Mouse (Mus musculus): Measurements from ENCODE around the gene Prmt1. TPM values are rescaled to one million over a fixed set of nuclear protein-coding genes. Genes with fewer than 3 reads are reported as not detected.

The Prmt1 gene
- polyA plus RNA-seq, 1 experiment, result 169 TPM

DNA sequence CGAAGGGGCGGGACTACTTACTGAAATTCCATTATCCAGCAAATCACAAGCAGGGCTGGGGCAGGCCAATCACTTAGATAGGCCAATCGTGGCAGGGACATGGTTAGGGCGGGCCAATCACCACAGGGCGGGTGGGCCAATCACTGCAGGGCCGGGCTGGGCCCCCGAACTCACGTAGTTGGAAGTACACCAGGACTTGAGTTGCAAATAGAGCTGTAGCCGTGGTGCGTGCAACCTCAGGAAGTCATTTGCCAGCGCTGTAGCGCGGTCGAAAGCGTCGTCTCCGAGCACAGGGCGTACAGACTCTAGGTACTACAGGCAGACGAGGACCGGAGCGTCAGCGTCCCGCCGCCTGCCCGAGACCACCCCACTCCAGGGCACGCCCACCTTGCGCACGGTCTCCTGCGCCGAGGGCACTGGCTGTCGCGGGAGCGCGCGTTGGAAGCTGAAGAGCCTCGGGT is 16.1 kb downstream of the Prmt1 start:
- Histone ChIP-seq H3K4me3 (ENCODE audit: insufficient read depth, low read length) (peak overlapping the region; percentile 57), H3K27ac (ENCODE audit: insufficient read depth, low read length) (no peak overlapping the region), H3K4me1 (ENCODE audit: control insufficient read depth, insufficient read depth, low read length) (peaks cover 5% of the 10 kb centered on the region)
- no peak for TF ChIP-seq CTCF (IDR thresholded peaks at IDR 0.05; ENCODE audit: extremely low read depth, insufficient read depth, low read length)
- peak; percentile 66; the same call in 1 of the 2 replicates for TF ChIP-seq POLR2A (IDR thresholded peaks at IDR 0.05; ENCODE audit: extremely low read depth, insufficient read depth, low read length)

DNA sequence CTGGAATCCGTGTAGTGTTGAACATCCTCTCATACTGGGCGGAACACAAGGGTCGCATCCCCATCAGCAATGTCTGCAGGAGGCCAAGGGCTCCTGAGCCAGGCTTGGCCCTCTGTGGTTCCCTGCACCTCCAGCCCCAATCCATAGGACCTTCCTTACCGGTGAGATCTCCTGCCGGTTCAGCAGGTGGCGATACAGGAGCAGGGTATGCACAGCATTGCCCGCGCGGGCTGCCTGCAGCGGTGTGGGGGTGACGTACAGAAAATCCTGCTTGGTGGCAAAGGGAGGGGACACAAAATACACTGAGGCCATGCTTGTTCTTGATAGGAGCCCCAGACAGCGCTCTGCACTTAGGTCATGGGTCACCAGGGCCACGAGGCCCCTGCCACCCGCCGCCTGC is 19.7 kb downstream of the Prmt1 start:
- H3K27ac ChIP-seq (ENCODE audit: insufficient read depth, low read length), result no peak overlapping the region

DNA sequence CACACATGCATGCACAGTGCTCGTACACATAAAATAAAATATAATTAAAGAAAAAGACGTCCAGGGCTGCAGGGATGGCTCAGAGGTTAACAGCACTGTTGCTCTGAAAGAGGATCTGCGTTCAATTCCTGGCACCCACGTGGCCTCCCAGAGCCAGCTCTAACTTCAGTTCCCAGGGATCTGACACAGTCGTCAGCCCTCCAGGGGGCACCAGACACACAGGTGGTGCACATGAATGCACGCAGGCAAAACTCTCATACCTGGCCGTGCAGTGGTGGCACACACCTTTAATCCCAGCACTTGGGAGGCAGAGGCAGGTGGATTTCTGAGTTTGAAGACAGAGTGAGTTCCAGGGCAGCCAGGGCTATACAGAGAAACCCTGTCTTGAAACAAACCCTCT is 20.4 kb downstream of the Prmt1 start:
- TF ChIP-seq POLR2A (IDR thresholded peaks at IDR 0.05; ENCODE audit: extremely low read depth, insufficient read depth, low read length) (no peak), CTCF (IDR thresholded peaks at IDR 0.05; ENCODE audit: extremely low read depth, insufficient read depth, low read length) (no peak)
- Histone ChIP-seq H3K27ac (ENCODE audit: insufficient read depth, low read length) (no peak overlapping the region), H3K4me3 (ENCODE audit: insufficient read depth, low read length) (no peak overlapping the region), H3K4me1 (ENCODE audit: control insufficient read depth, insufficient read depth, low read length) (peaks cover 4% of the 10 kb centered on the region; the same call in 1 of the 2 replicates)

More for the DNA sequence above, 19.7 kb downstream of the Prmt1 start:
- H3K4me1 ChIP-seq (ENCODE audit: control insufficient read depth, insufficient read depth, low read length), result peaks cover 4% of the 10 kb centered on the region; the same call in 1 of the 2 replicates
- TF ChIP-seq POLR2A (IDR thresholded peaks at IDR 0.05; ENCODE audit: extremely low read depth, insufficient read depth, low read length), result no peak
- no peak for TF ChIP-seq CTCF (IDR thresholded peaks at IDR 0.05; ENCODE audit: extremely low read depth, insufficient read depth, low read length)
- H3K4me3 ChIP-seq (ENCODE audit: insufficient read depth, low read length), result no peak overlapping the region

DNA sequence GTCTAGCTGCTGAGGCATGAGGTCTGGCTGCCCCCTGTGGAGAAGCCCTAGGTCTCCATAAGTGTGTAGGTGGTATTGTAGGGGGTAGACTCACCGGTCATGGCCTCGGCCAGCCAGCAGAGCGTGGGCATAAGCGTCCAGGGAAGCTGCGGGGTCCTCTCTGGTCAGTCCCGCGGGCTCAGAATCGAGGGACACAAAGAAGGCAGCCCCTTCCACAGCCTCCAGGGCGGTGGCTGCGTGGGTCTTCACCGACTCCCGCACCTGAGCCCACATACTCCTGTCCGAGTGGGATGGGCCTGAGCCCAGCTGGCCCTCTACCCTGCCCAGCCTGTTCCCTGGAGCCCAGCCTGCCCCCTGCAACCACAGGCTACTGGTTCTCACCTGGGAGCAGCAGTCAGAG is 21.4 kb downstream of the Prmt1 start:
- no peak for TF ChIP-seq POLR2A (IDR thresholded peaks at IDR 0.05; ENCODE audit: extremely low read depth, insufficient read depth, low read length)
- TF ChIP-seq CTCF (IDR thresholded peaks at IDR 0.05; ENCODE audit: extremely low read depth, insufficient read depth, low read length), result no peak
- Histone ChIP-seq H3K4me1 (ENCODE audit: control insufficient read depth, insufficient read depth, low read length) (no peaks in the 10 kb centered on the region), H3K4me3 (ENCODE audit: insufficient read depth, low read length) (no peak overlapping the region)

DNA sequence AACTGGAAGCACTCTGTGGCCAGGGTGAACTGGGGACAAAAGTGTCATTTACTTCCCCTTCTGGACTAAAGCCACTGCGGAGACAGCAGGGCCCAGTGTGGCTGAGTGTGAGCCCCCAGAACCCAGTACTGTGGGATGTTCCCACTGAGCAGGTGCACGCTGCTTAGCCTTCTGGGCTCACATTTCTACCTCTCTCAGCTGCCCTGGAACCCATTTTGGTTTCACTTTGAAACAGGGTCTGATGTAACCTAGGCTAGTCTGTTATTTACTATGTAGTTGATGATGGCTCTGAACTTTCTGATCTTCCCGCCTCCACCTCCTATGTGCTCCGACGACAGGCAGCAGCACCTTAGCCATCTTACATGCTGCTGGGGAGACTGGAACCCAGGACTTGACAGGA is 23.5 kb downstream of the Prmt1 start:
- H3K27ac ChIP-seq (ENCODE audit: insufficient read depth, low read length), result no peak overlapping the region
- TF ChIP-seq POLR2A (IDR thresholded peaks at IDR 0.05; ENCODE audit: extremely low read depth, insufficient read depth, low read length), result no peak
- TF ChIP-seq CTCF (IDR thresholded peaks at IDR 0.05; ENCODE audit: extremely low read depth, insufficient read depth, low read length), result no peak
- H3K4me1 ChIP-seq (ENCODE audit: control insufficient read depth, insufficient read depth, low read length), result no peaks in the 10 kb centered on the region
- H3K4me3 ChIP-seq (ENCODE audit: insufficient read depth, low read length), result no peak overlapping the region

More for the DNA sequence above, 21.4 kb downstream of the Prmt1 start:
- no peak overlapping the region for H3K27ac ChIP-seq (ENCODE audit: insufficient read depth, low read length)

DNA sequence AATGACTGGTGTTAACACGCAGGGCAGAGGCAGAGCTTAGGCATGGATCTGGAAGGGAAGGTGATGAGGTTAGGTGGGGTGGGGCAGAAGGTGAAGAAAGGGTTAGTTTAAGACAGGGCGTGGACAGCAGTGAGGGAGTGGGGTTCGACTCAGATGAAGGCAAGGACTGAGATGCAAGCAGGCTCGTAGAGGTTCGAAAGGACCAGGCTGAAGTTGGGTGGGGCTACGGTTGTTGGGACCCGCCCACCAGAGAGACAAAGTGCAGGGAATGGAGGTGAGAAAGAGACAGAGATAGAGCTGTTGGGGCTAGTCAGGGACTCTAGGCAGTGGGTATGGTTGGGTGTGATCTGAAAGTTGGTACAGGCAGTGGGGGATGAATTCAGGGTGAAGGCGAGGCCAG is 24.0 kb downstream of the Prmt1 start:
- no peak overlapping the region for H3K4me3 ChIP-seq (ENCODE audit: insufficient read depth, low read length)
- no peak overlapping the region for H3K27ac ChIP-seq (ENCODE audit: insufficient read depth, low read length)
- TF ChIP-seq CTCF (IDR thresholded peaks at IDR 0.05; ENCODE audit: extremely low read depth, insufficient read depth, low read length) (no peak), POLR2A (IDR thresholded peaks at IDR 0.05; ENCODE audit: extremely low read depth, insufficient read depth, low read length) (no peak)
- no peaks in the 10 kb centered on the region for H3K4me1 ChIP-seq (ENCODE audit: control insufficient read depth, insufficient read depth, low read length)

DNA sequence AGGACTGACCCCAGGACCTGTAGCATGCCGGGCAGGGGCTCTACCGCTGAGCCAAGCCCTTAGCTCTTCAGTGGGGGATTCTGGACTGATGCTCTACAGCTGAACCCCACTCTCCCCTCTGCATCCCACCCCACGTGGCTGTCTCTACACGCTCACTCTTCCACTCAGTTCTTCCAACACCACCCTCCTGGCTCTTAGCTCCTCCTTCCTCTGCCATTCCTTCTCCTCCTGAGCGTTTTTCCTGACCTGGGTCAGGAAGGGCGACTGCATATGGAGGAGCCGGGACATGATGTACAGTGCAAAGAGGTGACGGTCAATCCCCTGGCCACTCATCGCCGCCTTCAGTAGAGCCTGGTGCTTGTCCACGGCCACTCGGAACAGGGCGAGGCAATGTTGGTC is 25.9 kb downstream of the Prmt1 start:
- TF ChIP-seq POLR2A (IDR thresholded peaks at IDR 0.05; ENCODE audit: extremely low read depth, insufficient read depth, low read length) (no peak), CTCF (IDR thresholded peaks at IDR 0.05; ENCODE audit: extremely low read depth, insufficient read depth, low read length) (no peak)
- Histone ChIP-seq H3K4me1 (ENCODE audit: control insufficient read depth, insufficient read depth, low read length) (no peaks in the 10 kb centered on the region), H3K27ac (ENCODE audit: insufficient read depth, low read length) (no peak overlapping the region), H3K4me3 (ENCODE audit: insufficient read depth, low read length) (no peak overlapping the region)

DNA sequence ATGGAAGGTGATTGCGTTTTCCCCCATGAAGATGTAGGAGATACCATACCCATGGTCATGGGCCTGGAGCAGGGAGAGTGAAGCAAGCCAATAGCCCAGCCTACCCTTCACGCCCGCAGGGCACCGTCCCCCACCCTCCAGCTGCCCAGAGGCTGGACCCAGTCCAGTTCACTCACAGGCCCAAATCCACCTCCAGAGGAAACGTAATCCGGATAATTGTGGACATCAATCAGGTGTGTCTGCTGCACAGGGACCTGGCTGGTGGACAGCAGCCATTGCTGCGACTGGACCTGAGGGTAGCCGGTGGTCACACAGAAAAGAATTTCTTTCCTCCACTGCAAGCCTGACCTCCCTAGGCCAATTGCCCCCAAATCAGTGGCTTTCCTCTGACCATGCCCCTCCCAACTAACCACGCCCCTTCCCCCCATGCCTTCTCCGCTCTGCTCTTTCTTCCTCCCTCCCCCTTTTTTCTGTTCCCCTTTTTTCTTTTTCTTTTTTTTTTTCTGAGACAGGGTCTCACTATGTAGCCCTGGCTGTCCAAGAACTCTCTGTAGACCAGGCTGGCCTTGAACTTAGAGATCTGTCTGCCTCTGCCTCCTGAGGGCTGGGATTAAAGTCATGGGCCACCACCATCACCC is 26.4 kb downstream of the Prmt1 start:
- no peak overlapping the region for H3K27ac ChIP-seq (ENCODE audit: insufficient read depth, low read length)
- TF ChIP-seq CTCF (IDR thresholded peaks at IDR 0.05; ENCODE audit: extremely low read depth, insufficient read depth, low read length) (no peak), POLR2A (IDR thresholded peaks at IDR 0.05; ENCODE audit: extremely low read depth, insufficient read depth, low read length) (no peak)
- H3K4me1 ChIP-seq (ENCODE audit: control insufficient read depth, insufficient read depth, low read length), result no peaks in the 10 kb centered on the region
- no peak overlapping the region for H3K4me3 ChIP-seq (ENCODE audit: insufficient read depth, low read length)

DNA sequence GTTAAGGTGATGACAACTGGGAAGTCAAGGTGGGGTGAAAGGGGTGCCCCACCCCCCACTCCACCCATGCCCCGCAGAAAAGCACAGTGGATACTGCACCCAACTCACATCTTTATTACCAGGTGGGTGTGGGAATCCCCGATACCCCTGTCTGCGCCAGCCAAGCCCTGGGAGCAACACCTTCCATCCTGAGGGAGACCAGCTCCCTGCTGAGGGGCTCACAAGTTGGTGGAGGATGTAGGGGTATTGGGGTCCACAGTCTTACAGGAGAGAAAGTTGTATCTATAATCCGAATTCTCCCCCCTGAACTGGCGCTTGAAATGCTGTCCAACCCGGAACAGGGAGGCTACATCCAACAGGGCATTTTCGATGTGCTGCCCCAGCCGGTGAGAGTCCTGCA is 27.1 kb downstream of the Prmt1 start:
- H3K4me1 ChIP-seq (ENCODE audit: control insufficient read depth, insufficient read depth, low read length), result no peaks in the 10 kb centered on the region
- TF ChIP-seq CTCF (IDR thresholded peaks at IDR 0.05; ENCODE audit: extremely low read depth, insufficient read depth, low read length), result no peak
- no peak for TF ChIP-seq POLR2A (IDR thresholded peaks at IDR 0.05; ENCODE audit: extremely low read depth, insufficient read depth, low read length)
- H3K27ac ChIP-seq (ENCODE audit: insufficient read depth, low read length), result no peak overlapping the region
- H3K4me3 ChIP-seq (ENCODE audit: insufficient read depth, low read length), result no peak overlapping the region

DNA sequence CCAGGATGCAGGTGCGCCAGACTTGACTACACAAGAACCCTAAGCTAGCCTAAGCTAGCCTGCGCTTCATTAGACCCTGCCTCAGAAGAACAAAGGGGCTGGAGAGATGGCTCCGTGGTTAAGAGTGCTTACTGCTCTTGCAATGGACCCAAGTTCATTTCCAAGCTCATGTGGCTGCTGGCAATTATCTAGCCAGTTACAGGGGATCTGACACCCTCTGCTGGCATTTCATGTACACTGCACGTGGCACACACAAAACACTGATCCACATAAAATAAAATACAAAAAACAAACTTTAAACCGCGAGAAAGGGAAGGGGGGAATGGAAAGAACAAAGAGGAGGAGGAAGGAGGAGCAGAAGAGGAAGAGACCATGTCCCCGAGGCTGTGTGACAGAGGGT is 28.2 kb downstream of the Prmt1 start:
- Histone ChIP-seq H3K4me3 (ENCODE audit: insufficient read depth, low read length) (no peak overlapping the region), H3K4me1 (ENCODE audit: control insufficient read depth, insufficient read depth, low read length) (no peaks in the 10 kb centered on the region), H3K27ac (ENCODE audit: insufficient read depth, low read length) (no peak overlapping the region)
- TF ChIP-seq CTCF (IDR thresholded peaks at IDR 0.05; ENCODE audit: extremely low read depth, insufficient read depth, low read length) (peak; percentile 74), POLR2A (IDR thresholded peaks at IDR 0.05; ENCODE audit: extremely low read depth, insufficient read depth, low read length) (no peak)
